Mouse (Mus musculus): ENCODE data around the gene Scnn1g.

DNA sequence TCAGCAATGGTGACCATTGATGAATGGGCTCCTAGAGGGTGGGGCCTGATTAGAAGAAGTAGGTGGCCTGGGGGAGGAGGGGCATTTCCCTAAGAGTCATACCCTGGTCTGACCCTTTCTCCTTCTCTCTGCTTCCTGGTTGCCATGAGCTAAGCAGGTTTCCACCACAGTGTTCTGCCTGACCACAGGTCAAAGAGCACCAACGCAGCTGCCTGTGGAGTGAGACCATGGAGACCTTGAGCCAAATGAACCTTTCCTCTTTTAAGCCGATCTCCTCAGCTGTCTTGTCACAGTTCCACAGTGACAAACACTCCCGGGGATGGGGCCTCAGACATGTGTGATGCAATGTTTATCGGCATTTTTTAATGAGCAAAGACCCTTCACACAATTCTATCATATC is 68.7 kb downstream of the Scnn1g start:
- TF ChIP-seq CTCF (IDR thresholded peaks at IDR 0.05; ENCODE audit: insufficient read depth, low read length) = no peak
- TF ChIP-seq POLR2A (IDR thresholded peaks at IDR 0.05; ENCODE audit: borderline replicate concordance, extremely low read depth, low read depth, low read length) = no peak

Data from lung, adult 2 months (tissue).